Mouse (Mus musculus): Measurements from ENCODE around the gene Fry. TPM values are rescaled to one million over a fixed set of nuclear protein-coding genes. Genes with fewer than 3 reads are reported as not detected.
A peak's percentile ranks its signal among the peaks of the same experiment; 100 is the strongest.

Gene Fry
- total RNA-seq, 2 experiments from 2014 or later = 164 to 168 TPM

- no peak for DNase-seq (ENCODE audit: low spot score in 2 of 2)
Measured at GRCm38 (mm10) chr5:150265005-150265404, 146.6 kb downstream of the Fry start.

GRCm38 (mm10) chr5:150265953-150266352, 147.5 kb downstream of the Fry start:
- DNase-seq (ENCODE audit: low spot score in 2 of 2) = no peak

- no peak for DNase-seq (ENCODE audit: low spot score in 2 of 2)
Measured at GRCm38 (mm10) chr5:150268261-150268660, 149.8 kb downstream of the Fry start.

- no peak for DNase-seq (ENCODE audit: low spot score in 2 of 2)
Measured at GRCm38 (mm10) chr5:150270468-150270867, 152.0 kb downstream of the Fry start.

GRCm38 (mm10) chr5:150272173-150272572, 153.7 kb downstream of the Fry start:
- no peak for DNase-seq (ENCODE audit: low spot score in 2 of 2)

DNA sequence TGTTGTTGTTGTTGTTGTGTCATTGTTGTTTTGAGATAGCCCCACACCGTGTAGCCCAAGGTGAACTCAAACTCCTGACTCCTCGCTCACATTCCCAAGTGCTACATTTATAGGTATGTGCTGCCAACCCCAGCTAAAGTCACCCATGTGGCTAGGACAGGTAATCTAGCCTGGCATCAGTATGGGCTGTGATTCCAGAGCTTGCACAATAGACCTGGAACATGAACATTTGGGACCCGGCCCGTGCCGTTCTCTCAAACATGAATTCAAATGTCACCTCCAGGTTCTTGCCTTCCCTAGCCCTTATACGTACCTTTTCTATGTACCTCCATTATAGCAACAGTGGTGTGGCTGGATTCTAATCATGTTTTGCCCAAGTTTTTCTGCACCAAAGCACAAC, 156.9 kb downstream of the Fry start:
- no peak for DNase-seq (ENCODE audit: low spot score in 2 of 2)

- DNase-seq (ENCODE audit: low spot score in 2 of 2) = peak; percentile 31 to 57
Measured at GRCm38 (mm10) chr5:150276611-150277010, 158.2 kb downstream of the Fry start.

GRCm38 (mm10) chr5:150279387-150279786, 160.9 kb downstream of the Fry start:
- DNase-seq (ENCODE audit: low spot score in 2 of 2) = no peak

DNA sequence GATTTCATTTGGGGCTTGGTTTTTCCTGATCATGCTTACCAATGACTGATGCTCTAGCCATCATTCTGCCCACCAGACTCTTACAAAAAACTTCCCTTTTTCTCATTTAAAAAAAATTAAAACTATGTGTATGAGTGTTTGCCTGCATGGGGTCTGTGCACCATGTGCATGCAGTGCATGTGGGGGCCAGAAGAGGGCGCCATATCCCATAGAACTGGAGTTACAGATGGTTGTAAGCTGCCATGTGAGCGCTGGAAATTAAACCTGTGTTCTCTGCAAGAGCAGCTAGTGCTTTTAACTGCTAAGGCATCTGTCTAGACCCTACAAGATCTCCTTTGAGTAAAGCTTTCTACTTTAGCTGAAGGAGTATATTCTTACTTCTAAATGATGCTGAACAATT, 162.6 kb downstream of the Fry start:
- DNase-seq (ENCODE audit: low spot score in 2 of 2) = no peak

DNA sequence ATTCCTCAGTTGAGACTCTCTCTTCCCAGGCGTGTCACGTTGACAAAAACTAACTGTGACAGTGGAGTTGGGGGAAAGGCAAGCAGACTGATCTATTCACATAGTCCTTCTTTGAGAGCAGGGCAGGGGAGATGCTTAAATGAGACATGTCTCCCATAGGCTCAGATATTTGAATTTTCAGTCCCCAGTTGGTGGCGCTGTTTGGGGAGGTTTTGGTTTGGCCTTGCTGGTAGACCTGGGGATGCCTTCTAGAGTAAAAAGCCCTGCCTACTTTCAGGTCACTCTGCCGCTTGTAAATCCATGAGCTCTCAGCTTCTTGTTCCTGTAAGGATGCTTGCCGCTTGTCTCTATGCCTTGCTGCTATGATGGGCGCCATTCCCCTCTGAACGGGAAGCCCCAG, 163.6 kb downstream of the Fry start:
- no peak for DNase-seq (ENCODE audit: low spot score in 2 of 2)

DNA sequence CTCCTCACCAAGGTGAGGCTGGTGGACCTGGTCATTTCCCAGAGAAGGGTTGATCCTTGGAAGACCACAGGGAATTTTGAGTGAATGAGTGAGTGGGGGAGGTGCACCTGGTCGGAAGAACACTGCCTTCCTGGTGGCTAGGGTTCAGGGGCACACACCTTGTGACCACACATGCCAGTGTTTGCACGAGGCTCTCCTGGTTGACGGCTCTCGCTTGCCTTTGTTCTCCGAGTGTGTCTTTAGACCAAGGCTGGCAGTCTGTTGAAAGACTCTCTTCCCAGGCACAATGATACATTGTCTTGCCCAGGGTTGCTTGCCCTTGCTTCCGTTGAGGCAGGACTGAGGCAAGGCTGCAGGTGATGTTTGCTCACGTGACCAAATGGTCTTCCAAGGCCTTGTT, 169.5 kb downstream of the Fry start:
- DNase-seq (ENCODE audit: low spot score in 2 of 2) = no peak

- DNase-seq (ENCODE audit: low spot score in 2 of 2) = no peak
Measured at GRCm38 (mm10) chr5:150289611-150290010, 171.2 kb downstream of the Fry start.

GRCm38 (mm10) chr5:150290494-150291199, 172.2 kb downstream of the Fry start:
- DNase-seq (ENCODE audit: low spot score in 2 of 2) = no peak

DNA sequence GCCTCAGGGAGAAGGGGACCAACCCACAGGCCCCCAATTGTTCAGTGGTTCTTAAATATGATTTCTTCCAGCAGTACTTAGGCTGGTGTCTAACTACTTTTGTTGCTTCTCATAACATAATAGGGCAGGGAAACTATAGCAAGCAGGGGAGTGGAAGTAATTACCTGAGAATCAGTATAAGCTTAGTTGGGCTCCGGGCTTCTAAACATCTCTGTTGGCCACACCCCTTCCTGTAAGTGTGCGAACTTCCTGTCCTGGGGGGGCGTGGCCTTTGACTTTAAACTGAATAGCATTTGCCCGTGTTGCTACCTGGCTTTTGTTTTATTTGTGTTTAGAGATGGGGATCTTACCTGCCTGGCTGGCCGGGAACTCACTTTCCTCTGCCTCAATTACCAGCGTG, 172.8 kb downstream of the Fry start:
- DNase-seq (ENCODE audit: low spot score in 2 of 2) = no peak

DNA sequence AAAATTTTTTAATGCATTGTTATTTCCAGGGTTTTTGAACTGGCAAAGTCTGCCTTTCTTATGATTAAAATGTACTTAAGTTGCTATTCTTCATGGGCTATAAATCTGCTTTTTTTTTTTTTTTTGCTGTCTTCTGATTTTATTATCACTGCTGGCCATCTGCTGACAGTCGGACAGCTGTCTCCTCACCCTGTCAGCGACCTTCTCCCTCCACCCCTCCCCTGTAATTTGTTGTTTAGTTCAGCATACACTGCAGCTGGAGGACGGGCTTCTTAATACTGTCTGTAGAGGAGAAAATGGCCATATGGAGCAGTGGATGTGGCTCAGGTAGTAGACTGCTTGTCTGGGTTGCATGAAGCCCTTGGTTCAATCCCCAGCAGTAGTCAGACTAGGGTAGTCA, 173.7 kb downstream of the Fry start:
- no peak for DNase-seq (ENCODE audit: low spot score in 2 of 2)

DNA sequence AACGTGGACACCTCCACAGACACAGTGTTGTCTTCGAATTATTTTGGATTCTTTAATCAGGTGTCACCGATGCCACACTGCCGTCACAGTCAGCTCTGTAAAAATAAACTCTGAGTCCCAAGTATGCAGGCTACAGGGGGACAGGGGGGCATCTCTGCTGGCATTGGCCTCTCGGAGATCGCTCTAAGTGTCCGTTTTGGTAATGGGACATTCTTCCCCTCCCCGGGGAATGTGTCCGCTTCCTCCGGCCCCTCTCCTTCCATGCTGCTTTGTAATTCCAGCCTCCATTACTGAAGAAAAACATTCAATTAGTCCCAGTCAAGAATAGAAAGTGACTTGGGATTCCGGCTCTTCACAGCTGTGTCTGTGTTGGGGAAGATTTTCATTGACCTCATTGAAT, 175.9 kb downstream of the Fry start:
- DNase-seq (ENCODE audit: low spot score in 2 of 2) = no peak

GRCm38 (mm10) chr5:150295096-150295495, 176.7 kb downstream of the Fry start:
- DNase-seq (ENCODE audit: low spot score in 2 of 2) = peak in 1 of 2 experiments; percentile 16

DNA sequence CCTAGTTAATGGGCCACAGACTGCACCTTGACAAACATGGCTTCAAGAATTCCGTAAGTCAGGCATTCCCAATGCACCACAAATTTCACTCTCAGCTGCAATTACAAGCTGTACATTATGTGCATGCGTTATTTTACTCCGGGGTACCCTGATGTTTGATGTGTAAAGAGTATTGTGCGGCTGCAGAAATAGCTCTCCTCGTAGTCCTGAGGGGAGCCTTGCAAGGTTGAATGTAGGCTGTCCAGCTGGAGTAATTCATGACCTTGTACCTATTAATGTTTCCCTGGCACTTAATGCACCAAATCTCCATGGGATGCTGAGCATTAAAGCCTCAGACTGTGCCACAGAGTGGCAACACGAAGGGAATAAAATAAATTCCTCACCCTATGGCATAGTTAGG, 180.5 kb downstream of the Fry start:
- no peak for DNase-seq (ENCODE audit: low spot score in 2 of 2)

DNA sequence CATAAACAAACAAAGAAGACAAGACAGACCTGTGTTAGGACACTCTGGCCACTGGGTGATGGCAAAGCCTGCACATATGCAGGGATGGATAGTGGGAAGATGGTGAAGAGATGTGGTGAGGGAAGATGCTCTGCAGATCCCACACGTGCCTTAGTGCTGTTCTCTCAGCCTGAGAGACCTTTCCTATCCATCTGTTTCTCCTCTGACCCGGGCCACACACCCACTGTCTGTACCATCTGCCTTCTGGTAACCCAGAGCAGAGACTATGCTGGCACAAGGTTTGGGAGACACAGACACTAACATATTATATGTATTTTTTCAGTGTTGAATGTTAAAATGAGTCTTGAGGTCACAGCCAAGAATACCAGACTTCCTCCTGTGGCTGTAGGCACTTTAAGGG, 183.7 kb downstream of the Fry start:
- no peak for DNase-seq (ENCODE audit: low spot score in 2 of 2)

GRCm38 (mm10) chr5:150302996-150303395, 184.6 kb downstream of the Fry start:
- no peak for DNase-seq (ENCODE audit: low spot score in 2 of 2)

- no peak for DNase-seq (ENCODE audit: low spot score in 2 of 2)
Measured at GRCm38 (mm10) chr5:150306497-150306896, 188.1 kb downstream of the Fry start.

DNA sequence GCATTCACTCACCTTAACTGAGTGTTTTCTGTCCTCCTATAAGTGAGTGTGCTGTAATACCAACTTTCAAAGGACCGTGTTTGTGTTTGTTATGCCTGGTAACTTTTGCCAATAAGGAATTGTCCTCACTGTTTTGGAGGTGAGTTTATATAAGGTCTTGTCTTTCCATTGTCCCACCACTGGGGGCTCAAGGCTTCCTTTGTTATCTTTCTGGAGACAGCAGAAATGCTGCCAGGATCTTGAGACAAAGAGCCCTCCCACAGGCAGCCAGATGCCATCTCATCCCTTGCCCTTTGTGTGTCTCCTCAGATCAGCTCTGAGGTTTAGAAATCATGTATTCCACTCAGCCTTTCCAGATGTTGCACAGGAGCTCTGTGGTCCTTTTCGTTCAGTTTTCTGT, 194.8 kb downstream of the Fry start:
- no peak for DNase-seq (ENCODE audit: low spot score in 2 of 2)

DNA sequence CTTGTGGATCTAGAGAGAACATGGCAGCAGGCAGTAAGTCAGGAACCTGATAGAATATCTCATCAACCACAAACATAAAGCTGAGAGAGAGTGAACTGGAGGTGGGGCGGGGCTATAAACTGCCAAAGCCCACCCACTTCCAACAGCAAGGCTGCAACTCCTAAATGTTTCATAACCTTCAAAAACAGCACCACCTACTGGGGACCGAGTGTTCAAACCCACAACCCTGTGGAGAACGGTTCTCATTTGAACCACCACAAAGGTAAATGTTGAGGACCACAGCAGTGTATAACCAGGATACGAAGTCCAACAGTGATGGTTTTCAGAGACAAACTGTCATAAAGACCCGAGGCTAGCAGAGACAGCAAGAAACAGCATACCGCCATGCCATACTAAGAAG, 196.1 kb downstream of the Fry start:
- DNase-seq (ENCODE audit: low spot score in 2 of 2) = no peak

DNA sequence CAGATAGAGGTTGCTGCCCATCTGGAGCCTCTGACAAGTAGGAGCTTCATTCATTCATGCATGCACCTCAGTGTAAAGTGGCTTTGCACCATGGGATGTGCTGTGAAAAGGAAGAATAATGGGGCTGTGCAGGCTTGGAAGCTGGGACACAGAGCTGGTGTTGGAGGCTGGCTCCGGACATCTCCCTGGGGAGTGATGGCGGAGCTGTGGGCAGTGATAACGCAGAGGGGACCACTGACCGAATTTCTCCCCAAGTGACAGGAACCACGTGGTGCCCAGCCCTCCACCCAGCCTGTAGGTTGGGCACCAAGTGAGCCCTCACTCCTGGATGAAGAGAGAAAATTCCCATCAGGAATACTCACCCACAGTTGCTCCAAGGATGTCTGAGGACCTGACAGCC, 207.0 kb downstream of the Fry start:
- no peak for DNase-seq (ENCODE audit: low spot score in 2 of 2)

Data from left cerebral cortex, adult 18-20 months (tissue).